Mouse (Mus musculus) CH12F3 (cell line): ENCODE measurements around the gene Lca5l.
"Not testable (repeated sequence)": the region's sequence is repeated elsewhere in the genome, so short reads cannot be mapped to it uniquely, and the experiment has no call there.

ENCODE experiments used
- in situ Hi-C: fragments of 300-500 bp; cut with MboI; formaldehyde crosslinking; loops from 2 replicates; pipeline ENCODE4 v1.14.3; 2020; ENCODE audit warnings: low sequenced_read_pairs

Lca5l gene

DNA sequence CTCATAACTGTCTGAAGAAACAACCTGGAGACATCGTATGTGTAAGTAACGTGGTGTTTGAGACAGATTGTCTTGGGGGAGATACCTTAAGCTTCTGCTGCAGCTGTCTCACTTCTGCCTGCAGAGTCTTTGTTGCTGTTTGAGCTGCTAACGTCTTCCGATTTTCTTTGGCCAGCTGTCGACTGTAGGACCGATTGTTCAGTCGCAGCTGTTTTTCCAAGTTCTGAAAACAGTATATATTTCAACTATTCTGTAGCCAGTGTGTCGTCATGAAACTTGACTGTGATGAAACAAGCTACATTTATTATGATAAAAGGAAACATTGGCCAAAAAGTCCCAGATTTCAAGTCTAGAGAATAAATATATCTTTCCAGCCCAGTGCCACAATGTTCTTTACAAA is 18.4 kb downstream of the Lca5l start:
- in situ Hi-C loops: no loop called here

DNA sequence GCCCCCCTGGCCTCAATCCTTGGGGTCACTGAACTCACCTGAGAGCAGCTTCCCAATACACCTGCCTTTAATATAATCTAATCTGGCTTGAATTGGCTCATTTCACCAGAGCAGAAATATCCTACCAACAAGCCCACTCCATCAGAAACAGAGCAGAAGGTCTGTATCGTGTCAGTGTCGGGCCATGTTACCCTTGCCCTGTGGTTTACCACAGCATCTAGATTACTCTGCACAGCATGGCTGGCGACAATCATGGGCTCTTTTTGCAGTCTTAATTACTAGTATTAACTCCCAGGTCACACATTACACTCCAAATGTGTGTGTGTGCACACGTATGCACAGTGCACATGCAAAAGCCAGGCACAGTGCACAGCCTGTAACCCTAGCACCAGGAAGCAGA is 23.2 kb downstream of the Lca5l start:
- in situ Hi-C loops: no loop called here

DNA sequence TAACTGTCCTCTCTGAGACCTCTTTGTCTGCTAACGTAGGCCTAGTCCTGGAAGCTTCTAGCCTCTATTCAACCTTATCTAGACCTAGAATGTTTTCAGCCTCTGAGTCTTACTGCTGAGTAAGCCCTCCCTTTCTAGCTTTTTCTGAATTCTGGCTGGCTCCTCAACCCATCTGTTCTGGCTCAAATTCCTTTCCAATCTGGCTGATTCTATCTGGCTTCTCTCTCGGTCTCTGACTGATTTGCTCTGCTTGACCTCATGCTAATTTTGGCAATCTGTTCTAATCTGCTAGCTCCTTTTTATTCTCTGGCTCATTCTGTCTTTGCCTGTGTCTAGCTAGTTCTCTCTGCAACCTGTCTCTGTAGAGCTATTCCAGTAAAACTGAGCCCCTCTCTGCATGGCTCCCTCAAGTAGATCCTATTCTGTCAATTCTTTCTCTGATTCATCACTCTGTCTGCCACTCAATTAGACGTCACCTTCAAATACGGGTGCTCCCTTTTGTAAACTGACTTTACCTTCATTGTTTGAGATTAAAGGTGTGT is 26.3 kb downstream of the Lca5l start:
- in situ Hi-C loops: no loop called here

DNA sequence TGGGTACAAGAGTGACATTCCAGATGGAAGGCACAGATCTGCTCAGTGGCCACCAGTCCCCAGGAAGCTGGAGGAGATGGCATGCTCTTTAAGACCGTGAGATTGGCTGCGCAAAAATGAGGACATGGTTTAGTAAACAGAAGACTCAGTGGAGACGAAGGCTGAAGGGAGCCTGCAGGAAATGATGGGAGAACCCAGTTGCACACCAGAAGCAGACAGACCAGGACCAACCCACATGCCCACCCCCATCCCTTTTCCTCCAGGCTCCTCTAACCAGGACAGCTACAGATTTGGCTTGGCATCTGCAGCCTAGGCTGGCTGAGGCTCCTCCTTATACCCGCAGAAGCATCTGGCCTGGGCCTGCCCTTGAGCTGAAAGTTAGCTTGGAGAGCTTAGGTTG is 30.7 kb downstream of the Lca5l start:
- in situ Hi-C loops: no loop called here

DNA sequence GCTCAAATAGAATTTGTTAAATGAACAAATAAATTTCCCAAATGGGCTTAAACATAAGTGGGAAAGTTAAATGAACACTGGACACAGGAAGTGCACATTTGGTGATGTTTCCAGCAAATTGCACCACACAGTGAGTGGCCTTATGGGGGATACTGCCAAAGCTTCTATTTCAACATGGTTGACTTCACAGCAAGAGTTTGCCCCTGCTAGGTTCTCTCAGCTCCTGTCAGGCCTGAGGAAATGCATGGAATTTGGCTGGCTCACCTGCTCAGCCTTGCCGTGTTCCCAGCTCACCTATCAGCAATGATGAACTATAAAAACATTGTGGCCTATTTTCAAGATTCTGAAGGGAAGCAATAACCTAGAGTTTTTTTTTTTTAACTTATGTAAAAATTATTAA is 31.1 kb downstream of the Lca5l start:
- in situ Hi-C loops: no loop called here

DNA sequence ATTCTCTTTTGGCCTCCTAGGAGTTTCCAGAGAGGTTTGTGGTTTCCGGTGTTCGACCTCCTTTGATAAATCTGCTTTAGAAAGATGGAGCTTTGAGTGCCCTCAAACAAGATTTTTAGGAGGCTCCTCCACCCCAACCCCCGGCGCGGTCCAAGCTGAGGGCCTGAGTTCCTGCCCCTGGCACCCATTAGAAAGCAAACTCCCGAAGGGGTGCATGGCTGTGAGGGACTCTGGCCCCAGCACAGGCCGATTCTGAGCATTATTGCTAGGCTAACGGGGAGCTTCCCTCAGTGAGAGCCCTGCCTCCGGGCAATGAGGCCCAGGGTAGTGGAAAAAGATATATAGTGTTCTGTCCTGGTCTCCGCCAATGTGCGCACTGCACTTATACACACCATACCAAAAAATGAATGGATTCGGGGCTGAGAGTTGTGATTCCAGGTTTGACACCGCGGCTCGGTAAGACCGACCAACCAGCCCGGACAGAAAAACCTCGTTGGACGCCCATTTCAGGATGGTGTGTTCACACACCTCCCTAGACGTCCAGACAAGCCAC is 32.2 kb downstream of the Lca5l start:
- in situ Hi-C loops: no loop called here

DNA sequence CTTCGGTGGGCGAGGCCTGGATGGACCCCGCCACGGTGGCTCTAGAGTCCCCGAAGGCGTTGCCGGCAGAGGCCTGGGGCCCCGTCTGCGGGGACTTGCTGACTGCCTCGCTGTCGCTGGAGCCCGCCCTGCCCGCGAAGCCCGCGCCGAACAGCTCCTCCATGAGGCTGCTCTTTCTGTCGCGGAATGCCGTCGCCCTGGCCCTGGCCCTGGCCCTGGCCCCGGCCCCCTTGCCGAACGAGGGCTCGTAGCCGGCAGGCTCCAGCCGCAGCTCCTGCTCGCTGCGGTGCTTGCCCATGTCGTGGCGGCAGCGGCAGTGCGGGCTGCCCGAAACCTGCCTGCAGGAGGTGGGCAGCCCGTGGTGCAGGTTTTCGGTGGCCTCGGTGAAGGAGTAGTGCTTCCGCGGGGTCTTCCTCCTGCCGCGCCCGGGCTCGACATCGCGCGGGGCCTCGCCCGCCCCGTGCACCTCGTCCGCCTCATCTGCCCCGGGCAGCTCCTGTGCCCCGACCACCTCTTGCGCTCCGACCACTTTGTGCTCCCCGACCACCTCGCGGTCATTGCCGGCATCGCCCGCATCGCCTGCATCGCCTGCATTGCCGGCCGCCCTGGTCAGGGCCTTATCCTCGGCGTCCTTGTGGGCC is 32.9 kb downstream of the Lca5l start:
- in situ Hi-C loops: no loop called here

DNA sequence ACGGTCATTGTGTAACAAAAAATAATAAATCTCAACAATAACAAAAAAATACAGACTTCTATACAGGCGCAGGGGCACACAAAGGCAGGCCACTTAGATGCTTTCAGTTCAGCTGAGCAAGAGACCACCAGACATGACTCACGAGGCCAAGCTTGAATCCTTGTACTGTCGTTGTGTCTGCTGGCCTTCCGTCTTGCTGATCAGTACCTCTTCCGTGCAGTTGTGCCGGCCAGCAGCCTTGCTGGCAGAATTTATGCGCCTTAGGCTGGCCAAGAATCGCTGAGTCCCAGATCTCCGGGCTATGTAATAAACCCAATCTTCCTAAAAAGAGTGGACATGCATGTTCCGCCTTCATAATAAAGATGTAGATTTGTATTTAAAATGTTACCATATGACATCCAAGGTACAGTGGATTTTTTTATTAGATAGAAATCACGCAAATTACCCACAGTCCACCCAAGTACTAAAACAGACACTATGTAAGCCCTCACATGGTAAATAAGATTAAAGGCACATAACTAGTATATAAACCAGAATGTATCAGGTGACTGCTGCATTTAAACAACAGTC is 33.5 kb downstream of the Lca5l start:
- in situ Hi-C loops: no loop called here

DNA sequence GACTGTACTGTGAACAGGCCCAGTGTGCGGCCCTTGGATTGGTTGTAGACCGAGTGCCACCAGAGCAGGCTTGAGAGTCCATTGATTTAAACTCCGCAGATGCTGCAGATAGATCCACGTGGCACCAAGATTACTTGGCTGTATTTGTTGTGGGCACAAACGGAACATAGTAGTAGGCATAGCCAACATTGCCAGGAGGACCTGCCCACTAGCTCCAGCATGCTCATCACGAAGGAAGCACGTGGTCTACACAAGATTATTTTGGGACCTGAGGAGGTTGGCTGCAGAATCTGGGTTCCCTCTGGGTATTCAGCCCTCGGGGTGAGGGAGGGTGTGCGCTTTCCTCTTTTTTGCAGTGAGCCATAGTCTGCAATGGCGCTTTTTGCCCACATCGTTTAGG is 34.9 kb downstream of the Lca5l start:
- in situ Hi-C loops: no loop called here

DNA sequence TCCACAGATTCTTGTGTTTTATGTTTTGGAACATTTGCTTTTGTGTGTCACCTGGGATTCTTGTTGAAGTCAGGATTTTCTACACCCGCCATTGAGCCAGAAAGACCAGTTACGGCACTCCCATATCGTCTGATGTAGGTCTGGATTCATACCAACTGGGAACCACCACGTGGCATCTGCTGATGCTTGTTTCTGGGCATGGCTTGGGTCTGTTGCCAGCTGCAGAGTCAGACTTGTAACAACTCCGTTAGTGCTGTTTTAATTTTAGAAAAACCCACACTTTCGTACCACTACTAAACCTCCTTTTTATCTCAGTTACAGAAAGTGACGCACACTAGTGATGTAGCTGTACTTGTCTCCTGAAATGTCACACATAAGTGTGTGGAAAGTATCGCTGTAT is 36.1 kb downstream of the Lca5l start:
- in situ Hi-C loops: no loop called here

DNA sequence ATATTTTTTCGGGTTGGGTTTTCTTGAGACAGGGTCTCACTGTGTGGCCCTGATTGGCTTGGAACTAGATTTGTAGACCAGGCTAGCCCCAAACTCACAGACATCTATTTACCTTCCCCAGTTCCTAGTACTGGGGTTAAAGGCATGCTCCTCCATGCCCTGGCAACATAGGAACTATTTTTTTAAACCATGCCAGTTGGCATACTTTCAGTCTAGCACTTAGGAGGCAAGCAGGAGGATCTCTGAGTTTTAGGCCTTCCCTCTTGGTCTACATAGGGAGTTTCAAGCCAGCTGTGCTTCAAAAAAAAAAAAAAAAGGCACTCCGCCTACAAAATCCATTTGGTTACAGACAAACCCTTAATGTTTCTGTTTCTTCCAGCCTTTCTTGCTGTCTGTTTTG is 37.6 kb downstream of the Lca5l start:
- in situ Hi-C loops: no loop called here

DNA sequence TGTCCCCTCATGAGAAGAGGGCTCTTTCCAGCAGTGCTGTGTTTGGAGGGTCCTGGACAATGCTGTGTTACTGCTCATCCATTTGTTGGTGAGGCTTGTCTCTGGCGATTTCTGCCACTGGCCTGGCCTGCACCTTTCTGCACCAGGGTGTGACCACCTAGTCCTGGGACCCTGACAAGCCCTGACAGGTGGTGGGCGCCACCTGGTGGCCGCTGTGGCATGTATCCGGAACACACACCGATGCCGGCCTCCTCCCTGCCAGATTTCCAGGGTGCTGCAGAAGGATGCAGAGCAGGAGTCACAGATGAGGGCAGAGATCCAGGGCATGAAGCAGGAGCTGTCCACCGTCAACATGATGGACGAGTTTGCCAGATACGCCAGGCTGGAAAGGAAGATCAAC is 40.5 kb downstream of the Lca5l start:
- in situ Hi-C loops: no loop called here

DNA sequence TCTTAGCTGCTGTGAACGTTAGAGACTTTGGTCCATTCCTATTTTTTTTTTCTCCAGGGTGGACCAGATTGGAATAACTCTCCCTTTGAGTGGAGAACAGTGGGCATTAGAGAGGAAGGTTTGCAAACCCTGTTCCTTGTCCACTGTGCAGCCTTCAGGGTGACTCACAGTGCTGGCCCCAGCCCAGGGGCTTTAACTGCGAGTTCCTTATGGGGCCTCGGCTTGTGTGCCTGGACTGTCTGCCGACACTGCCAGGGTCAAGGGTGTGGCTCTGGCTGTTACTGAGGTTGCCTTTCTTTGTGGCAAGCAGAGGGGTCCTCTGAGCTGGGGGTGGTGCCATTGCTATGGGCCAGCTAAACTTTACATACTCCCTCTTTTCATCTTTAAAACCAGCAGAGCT is 41.1 kb downstream of the Lca5l start:
- in situ Hi-C loops: no loop called here

DNA sequence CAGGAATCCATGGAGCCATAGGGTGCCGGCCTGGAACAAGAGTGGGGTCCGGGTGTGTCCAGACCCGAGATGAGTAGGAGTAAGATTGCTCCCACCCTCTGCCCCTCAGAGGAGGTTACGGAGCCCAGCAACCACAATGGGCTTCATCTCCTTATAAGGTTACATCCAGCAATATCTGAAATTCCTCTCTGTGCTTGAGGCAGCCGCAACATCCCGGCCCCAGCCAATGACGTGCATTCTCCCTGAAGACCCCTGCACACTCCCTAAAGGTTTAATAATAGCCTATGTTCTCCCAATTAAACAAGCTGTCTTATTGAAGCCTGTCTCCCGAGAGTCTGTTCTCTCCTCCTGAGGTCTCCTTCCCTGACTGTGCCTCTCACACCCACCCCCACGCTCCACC is 42.8 kb downstream of the Lca5l start:
- in situ Hi-C loops: no loop called here

DNA sequence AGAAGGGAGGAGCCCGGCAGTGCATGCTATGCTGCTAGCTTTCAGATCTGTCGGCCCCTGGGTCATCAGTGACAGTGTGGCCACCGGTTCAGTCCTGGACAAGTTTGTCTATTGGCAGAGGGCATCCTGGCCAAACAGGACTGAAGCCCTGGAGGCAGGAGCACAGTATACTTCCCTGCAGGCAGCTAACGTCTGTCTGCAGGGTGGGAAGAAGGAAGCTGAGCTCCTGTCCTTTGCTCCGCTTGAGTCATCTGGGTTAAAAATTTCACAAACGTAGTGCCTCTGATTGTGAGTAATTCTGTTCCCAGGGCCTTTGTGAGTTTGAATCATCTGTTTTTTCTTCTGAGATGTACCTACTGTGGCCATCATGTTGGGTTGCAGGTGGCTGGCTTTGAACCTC is 43.2 kb downstream of the Lca5l start:
- in situ Hi-C loops: no loop called here

DNA sequence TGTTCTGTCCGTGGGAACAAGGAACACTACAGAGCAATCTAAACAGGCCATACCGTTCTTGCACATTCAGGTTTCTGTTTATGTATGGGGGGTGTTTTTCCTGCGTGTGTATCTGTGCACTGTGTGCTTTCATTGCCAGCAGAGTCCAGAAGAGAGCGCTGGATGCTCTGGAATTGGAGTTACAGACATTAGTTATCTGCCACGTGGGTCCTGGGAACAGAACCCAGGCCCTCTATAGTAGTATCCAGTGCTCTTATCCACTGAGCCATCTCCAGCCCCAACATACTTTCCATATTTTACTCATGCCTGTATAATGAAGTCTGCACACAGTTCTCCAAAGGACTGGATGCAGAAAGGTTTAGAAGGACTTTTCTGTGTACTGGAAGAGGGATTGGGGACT is 46.3 kb downstream of the Lca5l start:
- in situ Hi-C loops: no loop called here

DNA sequence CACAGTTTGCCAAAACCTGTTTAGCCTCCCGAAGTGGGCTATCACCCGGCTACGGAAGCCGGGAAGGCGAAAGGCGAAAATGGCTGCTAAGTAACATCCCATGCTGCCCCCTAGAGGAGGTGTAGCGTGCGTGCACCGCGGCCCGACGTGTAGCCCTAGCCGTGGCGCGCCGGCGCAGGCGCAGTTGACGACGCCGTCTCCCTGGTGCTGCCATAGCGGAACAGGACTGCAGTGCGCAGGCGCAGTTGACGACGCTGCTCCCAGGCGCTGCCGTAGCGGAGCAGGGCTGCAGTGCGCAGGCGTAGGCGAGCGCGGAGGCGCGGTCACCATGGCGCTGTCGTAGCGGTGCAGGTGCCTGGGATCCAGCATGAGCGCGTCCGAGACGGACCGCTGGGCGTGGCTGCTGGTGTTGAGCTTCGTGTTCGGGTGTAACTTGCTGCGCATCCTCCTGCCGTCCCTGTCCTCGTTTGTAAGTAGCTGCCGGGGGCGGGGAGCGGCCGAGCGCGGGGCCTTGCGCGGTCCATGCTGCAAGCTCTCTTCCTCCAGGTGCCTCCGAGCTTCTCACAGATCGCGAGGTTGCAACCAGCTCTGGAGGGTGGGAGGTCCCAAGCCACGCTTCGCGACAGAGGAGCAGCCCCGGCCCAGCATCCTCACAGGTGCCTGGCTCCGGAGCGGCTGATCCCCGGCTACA is 46.8 kb downstream of the Lca5l start, which contains the start of gene Wrb:
Wrb (plus strand) TSS at position 298 of the 691 bp plus-strand sequence.
- in situ Hi-C loops: no loop called here

DNA sequence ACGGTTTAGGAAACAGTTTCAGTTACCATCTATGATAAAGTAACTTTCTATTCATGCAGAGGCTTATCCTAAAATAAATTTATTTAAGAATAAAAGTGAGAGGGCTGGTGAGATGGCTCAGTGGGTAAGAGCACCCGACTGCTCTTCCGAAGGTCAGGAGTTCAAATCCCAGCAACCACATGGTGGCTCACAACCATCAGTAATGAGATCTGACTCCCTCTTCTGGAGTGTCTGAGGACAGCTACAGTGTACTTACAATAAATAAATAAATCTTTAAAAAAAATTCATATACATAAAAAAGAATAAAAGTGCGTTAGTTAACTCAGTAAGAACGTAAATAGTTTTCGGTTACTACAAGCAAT is 47.3 kb downstream of the Lca5l start:
- in situ Hi-C loops: not testable (repeated sequence)

DNA sequence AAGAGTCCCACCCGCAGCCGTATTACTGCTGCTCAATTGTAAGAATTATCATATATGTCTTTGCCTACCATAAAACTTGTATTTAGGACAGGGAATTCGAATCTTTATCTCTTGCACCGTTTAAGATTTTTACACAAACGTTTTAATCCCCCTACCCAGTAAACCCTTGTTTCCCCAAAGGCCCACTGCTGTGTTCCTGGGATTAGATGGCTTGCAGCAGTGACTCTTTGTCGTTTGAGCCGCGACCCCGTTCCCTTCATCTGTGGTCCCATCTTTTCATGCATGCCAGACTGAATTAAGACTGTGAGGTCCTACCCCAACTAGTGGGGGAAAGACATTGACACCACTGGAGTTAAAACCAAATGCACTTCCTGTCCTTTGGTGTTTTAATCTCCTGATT is 63.6 kb downstream of the Lca5l start:
- in situ Hi-C loops: no loop called here

DNA sequence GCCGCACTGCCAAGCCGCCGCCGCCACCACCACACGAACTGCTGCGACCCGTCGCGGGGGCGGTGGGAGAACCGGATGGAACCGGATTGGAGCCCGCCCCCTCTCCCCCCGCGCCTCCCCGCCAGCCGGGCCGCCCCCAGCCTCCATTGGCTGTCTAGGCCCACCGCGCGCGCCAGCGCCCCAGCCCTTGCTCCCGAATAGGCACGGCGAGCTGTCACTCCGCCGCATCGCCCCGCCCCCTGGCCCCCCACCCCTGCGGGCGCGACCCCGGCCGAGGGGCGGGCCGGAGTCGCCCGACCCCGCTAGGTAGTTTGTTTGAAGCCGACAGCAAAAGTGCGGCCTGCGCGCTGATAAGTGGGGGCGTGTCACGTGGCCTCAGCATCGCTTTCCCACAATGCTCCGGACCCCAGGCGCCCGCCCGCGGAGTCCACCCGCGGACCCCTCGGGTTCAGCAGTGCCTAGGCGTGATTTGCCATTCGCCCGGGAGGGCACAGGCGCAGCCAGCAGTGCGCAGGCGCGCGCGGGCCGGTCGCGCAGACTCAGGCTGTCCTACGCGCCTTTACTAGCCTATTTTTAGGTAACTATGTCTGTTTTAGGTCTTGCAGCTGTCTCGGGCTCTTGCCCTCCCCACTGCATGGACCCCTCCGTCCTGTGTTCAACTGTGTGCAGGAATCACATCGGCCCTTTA is 64.3 kb downstream of the Lca5l start, which contains the start of gene Hmgn1:
Hmgn1 (minus strand) TSS at position 73 of the 688 bp plus-strand sequence.
- in situ Hi-C loops: no loop called here

DNA sequence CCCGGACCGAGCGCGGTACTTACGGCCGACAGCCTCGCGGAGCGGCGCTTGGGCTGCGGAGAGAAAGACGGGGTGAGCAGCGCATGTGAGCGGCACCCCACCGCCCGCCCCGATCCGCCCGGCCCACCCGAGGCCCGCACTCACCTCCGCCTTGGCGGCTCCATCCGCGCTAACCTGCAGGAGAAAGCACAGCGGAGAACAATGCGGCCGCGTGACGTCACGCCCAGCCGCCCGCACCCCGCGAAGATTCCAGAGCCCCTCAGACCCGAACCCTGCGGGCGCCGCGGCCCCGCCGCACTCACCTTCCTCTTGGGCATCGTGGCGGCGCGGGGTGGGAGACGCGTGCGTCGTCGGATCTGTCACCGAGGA is 64.8 kb downstream of the Lca5l start:
- in situ Hi-C loops: no loop called here
